Mouse (Mus musculus): Measurements from ENCODE around the gene Klhl26.
"Not testable (repeated sequence)": the region's sequence is repeated elsewhere in the genome, so short reads cannot be mapped to it uniquely, and the experiment has no call there.

Gene Klhl26

GRCm38 (mm10) chr8:70476333-70477268, at the start of gene Klhl26:
Klhl26 (minus strand) TSS chr8:70476968.
- peak; percentile 78 for DNase-seq (ENCODE audit: low spot score)

DNA sequence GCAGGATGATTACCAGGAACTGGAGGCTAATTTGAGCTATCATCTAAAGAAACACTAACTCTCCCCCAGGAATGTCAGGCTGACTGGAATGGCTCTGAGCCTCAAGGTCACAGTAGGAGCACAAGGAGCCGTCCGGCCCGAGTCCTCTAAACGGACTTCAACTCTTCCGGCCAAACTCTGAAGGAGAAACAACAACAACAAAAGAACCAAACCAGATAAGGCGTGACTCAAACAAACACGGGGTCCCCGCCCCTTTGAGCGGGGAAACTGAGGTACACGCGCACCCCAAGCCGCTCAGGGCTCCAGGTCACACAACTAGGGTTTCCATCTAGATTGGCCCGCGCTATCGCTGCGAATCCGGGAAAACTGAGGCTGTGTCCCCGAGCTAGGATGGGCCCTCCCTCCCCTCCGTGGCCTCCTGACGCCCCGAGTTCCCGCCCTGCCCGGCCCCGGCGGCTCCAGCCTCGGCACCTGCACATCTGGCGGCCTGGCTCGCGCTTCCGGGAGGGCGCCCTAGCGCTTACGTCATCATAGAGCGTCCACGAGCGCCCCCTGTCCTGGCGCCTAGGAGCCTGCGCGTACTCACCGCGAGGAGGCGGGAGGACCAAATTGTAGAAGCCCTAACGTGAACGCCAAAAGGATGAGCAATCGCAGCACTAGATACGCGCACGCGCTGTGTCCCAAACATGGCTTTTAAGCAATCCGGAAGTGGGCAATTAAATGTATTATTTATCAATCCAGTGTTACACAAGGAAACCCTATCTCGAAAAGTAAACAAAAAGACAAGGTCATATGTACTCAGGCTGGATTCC, 46.0 kb upstream of the Klhl26 start:
- DNase-seq (ENCODE audit: low spot score), result peak; percentile 77

GRCm38 (mm10) chr8:70519606-70520005, 42.8 kb upstream of the Klhl26 start:
- DNase-seq (ENCODE audit: low spot score), result no peak

DNA sequence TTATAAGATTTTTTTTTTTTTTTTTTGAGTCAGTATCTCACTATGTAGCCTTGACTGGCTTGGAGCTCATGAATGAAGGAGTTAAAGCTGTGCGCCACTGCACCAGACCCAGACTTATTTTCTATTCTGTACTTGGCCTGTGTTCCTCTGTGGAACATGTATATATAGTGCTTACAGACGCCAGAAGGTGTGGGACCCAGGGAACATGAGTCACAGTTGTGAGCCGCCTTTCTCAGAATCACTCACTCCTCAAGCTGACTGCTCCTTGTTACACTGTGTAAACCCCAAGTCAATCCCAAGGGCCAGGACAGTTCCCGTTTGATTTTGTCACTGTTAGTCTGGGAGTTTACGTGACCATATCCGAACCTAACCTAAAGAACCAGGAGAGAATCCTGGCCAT, 42.3 kb upstream of the Klhl26 start:
- DNase-seq (ENCODE audit: low spot score), result no peak

DNA sequence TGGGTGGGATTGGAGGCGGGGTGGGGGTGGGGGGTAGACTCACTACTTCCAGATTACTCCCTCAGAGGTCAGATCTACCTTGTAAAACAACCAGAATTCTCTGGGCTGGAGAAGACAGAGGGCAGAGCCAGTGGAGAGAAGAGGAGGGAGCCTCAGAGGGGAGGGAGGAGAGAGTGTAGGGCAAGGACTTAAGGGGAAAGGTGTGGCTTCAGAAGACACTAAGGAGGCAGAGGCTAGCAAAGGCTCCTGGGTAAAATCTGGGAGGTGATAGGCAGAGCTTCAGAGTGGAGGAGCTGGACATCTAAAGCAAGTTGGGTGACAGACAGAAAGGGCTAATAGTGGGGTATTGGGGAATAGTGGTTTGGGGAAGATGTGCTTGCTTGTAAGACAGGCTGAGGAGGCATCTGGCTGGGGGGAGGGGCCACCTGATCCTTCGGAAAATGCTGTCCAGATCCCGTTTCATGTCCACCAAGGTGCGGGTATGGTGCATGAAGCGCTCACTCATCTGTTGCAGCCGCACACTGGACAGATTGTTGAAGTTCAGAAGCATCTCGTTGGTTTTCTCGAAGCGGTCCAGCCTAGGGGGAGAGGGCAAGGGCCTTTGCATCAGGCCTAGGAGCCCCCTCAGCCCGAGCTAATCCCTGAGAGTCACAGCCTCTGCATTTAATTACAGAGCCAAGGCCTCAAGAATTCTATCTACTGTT, 41.3 kb upstream of the Klhl26 start:
- DNase-seq (ENCODE audit: low spot score), result no peak

GRCm38 (mm10) chr8:70513441-70513840, 36.7 kb upstream of the Klhl26 start:
- no peak for DNase-seq (ENCODE audit: low spot score)

GRCm38 (mm10) chr8:70512253-70512903, 35.6 kb upstream of the Klhl26 start:
- no peak for DNase-seq (ENCODE audit: low spot score)

GRCm38 (mm10) chr8:70511770-70512169, 35.0 kb upstream of the Klhl26 start:
- DNase-seq (ENCODE audit: low spot score), result no peak

GRCm38 (mm10) chr8:70511174-70511573, 34.4 kb upstream of the Klhl26 start:
- DNase-seq (ENCODE audit: low spot score), result not testable (repeated sequence)

DNA sequence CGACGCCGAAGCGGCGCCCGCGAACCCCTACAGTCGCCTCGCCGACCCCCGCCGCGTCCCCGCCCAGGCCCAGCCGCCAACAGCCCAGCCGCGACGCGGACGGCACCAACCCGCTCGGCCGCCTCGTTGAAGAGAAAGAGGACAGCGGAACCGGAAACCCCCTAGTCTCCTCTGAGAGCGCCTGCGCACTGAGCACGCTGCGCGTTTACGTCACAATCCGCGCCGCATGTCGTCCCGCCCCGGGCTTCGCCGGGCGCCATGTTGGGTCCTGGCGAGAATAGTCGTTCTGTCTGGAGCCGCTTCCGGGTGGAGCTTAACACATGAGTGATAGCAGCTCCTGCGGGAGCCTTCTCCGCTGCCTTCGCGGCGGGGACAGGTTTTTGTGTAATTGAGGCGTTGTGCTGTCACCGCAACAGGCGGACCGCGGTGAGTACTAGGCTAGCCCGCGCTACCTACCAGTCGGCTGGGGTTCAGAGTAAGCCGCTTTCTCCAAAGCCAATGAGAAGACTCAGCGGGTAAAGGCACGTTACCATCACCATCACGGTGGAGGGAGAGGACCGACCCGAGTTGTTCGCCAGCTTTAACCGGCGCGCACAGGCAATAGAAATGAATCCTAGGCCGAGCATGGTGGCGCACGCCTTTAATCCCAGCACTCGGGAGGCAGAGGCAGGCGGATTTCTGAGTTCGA, 33.6 kb upstream of the Klhl26 start, which contains the start of gene Uba52:
Gene Uba52 (minus strand): TSS at position 574 of the 688 bp plus-strand sequence.
- DNase-seq (ENCODE audit: low spot score), result peak; percentile 93

DNA sequence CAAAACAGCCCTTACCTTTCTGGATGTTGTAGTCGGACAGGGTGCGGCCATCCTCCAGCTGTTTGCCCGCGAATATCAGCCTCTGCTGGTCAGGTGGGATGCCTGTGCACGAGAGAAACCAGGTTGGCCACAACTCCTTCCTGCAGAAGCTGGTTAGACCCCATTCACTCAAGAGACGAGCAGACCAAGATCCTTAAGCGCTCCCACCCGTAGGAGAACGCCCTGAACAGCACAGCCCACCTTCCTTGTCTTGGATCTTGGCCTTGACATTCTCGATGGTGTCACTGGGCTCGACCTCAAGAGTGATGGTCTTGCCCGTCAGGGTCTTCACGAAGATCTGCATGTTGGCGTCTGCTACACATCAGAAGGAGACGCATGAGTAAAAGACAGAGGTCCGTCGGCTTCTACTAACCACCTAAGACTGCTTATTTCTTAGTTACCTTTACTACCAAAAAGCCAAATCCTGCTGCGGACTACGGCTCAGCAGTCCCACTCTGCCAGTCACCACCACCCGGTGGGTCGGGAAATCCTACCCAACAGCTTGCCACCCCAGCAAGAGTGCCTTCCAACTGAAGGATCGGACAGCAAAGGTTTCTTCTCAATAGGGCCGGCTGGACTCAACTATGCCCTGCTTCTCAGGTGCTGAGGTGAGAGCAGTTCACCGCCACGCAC, 32.6 kb upstream of the Klhl26 start:
- DNase-seq (ENCODE audit: low spot score), result no peak

- DNase-seq (ENCODE audit: low spot score), result no peak
These were observed 30.2 kb upstream of the Klhl26 start for GRCm38 (mm10) chr8:70507027-70507393.

GRCm38 (mm10) chr8:70506328-70507026, 29.7 kb upstream of the Klhl26 start, which contains the start of gene Rex1bd:
Rex1bd (minus strand) TSS chr8:70506752.
- peak; percentile 88 for DNase-seq (ENCODE audit: low spot score)

GRCm38 (mm10) chr8:70505698-70506327, 29.0 kb upstream of the Klhl26 start:
- no peak for DNase-seq (ENCODE audit: low spot score)

GRCm38 (mm10) chr8:70504851-70505250, 28.1 kb upstream of the Klhl26 start:
- peak; percentile 62 for DNase-seq (ENCODE audit: low spot score)

- DNase-seq (ENCODE audit: low spot score), result no peak
These were observed 27.5 kb upstream of the Klhl26 start for GRCm38 (mm10) chr8:70504291-70504716.

DNA sequence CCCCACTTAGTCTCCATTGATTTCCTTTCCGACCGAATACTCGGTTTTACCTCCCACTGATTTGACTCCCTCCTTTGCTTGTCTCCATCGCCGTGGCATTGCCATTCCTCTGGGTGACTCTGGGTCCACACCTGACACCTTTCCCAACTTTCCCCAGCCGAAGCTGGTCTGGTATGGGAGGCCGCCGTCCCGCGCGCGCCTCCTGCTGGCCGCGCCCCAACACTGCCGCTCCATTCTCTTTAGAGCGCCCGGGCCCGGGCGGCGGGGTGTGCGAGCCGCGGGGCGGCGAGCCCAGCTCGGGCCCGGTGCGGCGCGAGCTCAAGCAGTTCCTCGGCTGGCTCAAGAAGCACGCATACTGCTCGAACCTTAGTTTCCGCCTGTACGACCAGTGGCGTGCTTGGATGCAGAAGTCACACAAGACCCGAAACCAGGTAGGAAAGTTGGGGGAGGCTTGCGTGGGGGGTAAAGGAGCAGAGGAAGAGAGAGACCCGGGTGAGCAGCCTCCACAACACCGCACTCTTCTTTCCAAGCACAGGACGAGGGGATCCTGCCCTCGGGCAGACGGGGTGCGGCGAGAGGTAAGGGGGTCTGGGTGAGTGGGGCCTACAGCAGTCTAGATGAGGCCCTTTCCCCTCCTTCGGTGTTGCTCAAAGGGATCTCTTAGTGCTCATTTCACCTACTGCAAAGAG, 26.4 kb upstream of the Klhl26 start:
- peak; percentile 44 for DNase-seq (ENCODE audit: low spot score)

DNA sequence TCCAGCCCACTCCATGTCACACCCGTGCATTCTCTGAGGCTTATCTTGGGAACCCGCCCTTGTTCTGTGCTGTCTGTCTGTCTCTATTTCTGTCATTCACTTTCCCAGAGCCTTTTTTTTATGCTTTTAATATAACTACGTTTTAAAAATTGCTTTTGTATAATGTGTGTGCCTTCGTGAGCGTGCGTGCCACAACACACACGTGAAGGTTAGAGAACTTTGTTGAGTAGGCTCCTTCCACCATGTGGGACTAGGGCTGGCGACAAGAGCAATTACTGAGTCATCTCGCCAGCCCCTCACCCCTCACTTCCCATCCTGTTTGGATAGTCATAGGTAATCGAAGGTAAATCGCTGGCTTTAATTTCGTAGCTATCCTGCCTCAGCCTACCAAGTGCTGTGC, 25.8 kb upstream of the Klhl26 start:
- DNase-seq (ENCODE audit: low spot score), result no peak

All from ovary, postnatal 10 days (tissue).